Mouse (Mus musculus) hindbrain, postnatal 0 days (tissue): ENCODE results near the gene Insc. TPM values are rescaled to one million over a fixed set of nuclear protein-coding genes. Genes with fewer than 3 reads are reported as not detected.
A peak's percentile ranks its signal among the peaks of the same experiment; 100 is the strongest.

Experiments
- ATAC-seq: fragments of 200-750 bp; cut with Nextera tagmentation; 2 replicates; pipeline ENCODE4 v1.8.0; 2017; ENCODE audit warnings: mild to moderate bottlenecking, moderate TSS enrichment, moderate library complexity
- DNase-seq: peaks from one replicate; pipeline ENCODE4 v3.0.0-alpha.2; 2015; ENCODE audit warnings: low spot score
- H3K27ac ChIP-seq: fragments of 300-500 bp; sonication (generic); 2 replicates; pipeline ENCODE4 v1.5.1; 2014; ENCODE audit warnings: mild to moderate bottlenecking
- H3K27me3 ChIP-seq: fragments of 300-500 bp; sonication (generic); 2 replicates; pipeline ENCODE4 v1.6.1; 2014; ENCODE audit warnings: low read length, mixed read lengths; ENCODE audit not compliant: insufficient read depth
- H3K36me3 ChIP-seq: fragments of 300-500 bp; sonication (generic); 2 replicates; pipeline ENCODE4 v1.6.1; 2014; ENCODE audit warnings: low read length, mixed read lengths; ENCODE audit not compliant: insufficient read depth
- H3K4me1 ChIP-seq: fragments of 300-500 bp; sonication (generic); 2 replicates; pipeline ENCODE4 v1.6.1; 2014; ENCODE audit warnings: antibody characterized with exemption, low read length, mixed read lengths; ENCODE audit not compliant: insufficient read depth
- H3K4me2 ChIP-seq: fragments of 300-500 bp; sonication (generic); 2 replicates; pipeline ENCODE4 v1.6.1; 2014; ENCODE audit warnings: low read depth, mild to moderate bottlenecking, low read length, moderate library complexity, mixed read lengths
- H3K4me3 ChIP-seq: fragments of 300-500 bp; sonication (generic); 2 replicates; pipeline ENCODE4 v1.5.1; 2014; ENCODE audit warnings: low read length
- H3K9ac ChIP-seq: fragments of 300-500 bp; sonication (generic); replicated peaks from 2 replicates; pipeline ENCODE4 v1.6.1; 2014; ENCODE audit warnings: mild to moderate bottlenecking, low read length, moderate library complexity, mixed read lengths
- H3K9me3 ChIP-seq: fragments of 300-500 bp; sonication (generic); 2 replicates; pipeline ENCODE4 v1.6.1; 2016; ENCODE audit warnings: low read length, mixed read lengths
- CTCF ChIP-seq: IDR thresholded peaks from 2 replicates; pipeline ENCODE4 v1.5.1; 2016; ENCODE audit warnings: antibody characterized with exemption, control low read depth, low read depth
- WGBS: fragments of 180-500 bp; shearing (Covaris S2); extraction: QIAGEN DNeasy Blood & Tissue Kit; methylation state at CpG from one replicate; pipeline ENCODE4 v1.1.7; 2014; 5-methylcytosine and 5-hydroxymethylcytosine counted together
- polyA plus RNA-seq: library from polyadenylated mRNA; unstranded; fragments of >200 nt; fragmentation: Nextera tagmentation; extraction: Ambion mirVana; gene quantifications from 2 replicates; pipeline ENCODE4 v1.2.1, GENCODE M21; 2015
- total RNA-seq: library from RNA; depleted of rRNA; stranded (reverse); fragments of >200 nt; gene quantifications from 2 replicates; pipeline ENCODE4 v1.2.3, GENCODE M21; 2014

The Insc gene
- total and polyA plus RNA-seq, 2 experiments from 2014 or later = 5.2 to 9.7 TPM

DNA sequence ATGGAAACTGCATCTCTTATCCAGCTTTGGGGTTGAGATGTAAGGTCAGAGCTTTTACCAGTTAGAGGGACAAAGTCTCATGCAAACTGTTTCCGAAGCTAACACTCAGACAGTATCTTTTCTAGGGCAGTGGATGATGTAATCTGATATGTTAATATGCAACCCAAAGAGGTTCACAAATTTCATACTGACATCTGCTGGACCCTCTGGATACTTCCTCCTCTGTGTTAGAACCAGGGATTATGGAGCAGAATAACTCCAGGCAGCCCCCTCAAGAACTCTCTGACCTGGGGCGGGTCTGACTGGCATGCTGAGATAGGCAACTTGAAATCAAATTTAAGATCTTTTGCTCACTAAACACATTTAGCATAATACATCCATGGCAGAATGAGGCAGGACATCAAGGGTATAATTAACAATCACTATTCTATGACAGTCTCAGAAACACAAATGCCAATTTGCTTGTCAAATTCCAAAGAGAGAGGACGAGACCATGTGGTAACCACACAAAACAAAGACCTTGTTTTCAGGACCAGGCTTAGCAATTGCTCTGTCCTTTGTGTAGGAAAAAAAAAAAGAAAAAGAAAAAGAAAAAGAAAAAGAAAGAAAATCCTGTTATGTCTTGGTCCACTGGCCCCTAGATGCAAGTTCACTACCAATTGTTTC, 117.5 kb downstream of the Insc start:
- ATAC-seq = 0 out of 2 replicates have a peak, but pooled peaks have one; percentile 55

GRCm38 (mm10) chr7:114873315-114874012, 130.0 kb downstream of the Insc start:
- Histone ChIP-seq H3K27me3 (no peaks in the 10 kb centered on the region), H3K4me1 (no peaks in the 10 kb centered on the region; the same call in 1 of the 2 replicates), H3K9ac (no peak overlapping the region), H3K9me3 (no peaks in the 10 kb centered on the region), H3K4me2 (no peak overlapping the region), H3K36me3 (no peaks in the 10 kb centered on the region), H3K27ac (no peak overlapping the region), H3K4me3 (no peak overlapping the region)
- WGBS = 51% methylated on average over 3 of the region's 3 CpGs
- no peak for TF ChIP-seq CTCF
- DNase-seq = no peak
- ATAC-seq = peak; percentile 40

More for the DNA sequence above, 117.5 kb downstream of the Insc start:
- Histone ChIP-seq H3K9me3 (no peaks in the 10 kb centered on the region), H3K4me1 (no peaks in the 10 kb centered on the region), H3K4me2 (no peak overlapping the region), H3K27ac (no peak overlapping the region), H3K9ac (no peak overlapping the region), H3K27me3 (no peaks in the 10 kb centered on the region), H3K36me3 (no peaks in the 10 kb centered on the region), H3K4me3 (no peak overlapping the region)
- DNase-seq = peak; percentile 25
- TF ChIP-seq CTCF = peak; percentile 37; the same call in 1 of the 2 replicates
- WGBS = 64% methylated on average over 3 of the region's 3 CpGs

- Histone ChIP-seq H3K4me1 (no peaks in the 10 kb centered on the region; the same call in 1 of the 2 replicates), H3K9ac (no peak overlapping the region), H3K36me3 (no peaks in the 10 kb centered on the region), H3K4me2 (no peak overlapping the region), H3K4me3 (no peak overlapping the region), H3K27me3 (no peaks in the 10 kb centered on the region), H3K27ac (no peak overlapping the region), H3K9me3 (no peaks in the 10 kb centered on the region)
- TF ChIP-seq CTCF = peak; percentile 58
- DNase-seq = peak; percentile 93
- peak; percentile 63 for ATAC-seq
- WGBS = 16% methylated on average over 6 of the region's 6 CpGs
Measured at GRCm38 (mm10) chr7:114874032-114874441, 130.5 kb downstream of the Insc start.

DNA sequence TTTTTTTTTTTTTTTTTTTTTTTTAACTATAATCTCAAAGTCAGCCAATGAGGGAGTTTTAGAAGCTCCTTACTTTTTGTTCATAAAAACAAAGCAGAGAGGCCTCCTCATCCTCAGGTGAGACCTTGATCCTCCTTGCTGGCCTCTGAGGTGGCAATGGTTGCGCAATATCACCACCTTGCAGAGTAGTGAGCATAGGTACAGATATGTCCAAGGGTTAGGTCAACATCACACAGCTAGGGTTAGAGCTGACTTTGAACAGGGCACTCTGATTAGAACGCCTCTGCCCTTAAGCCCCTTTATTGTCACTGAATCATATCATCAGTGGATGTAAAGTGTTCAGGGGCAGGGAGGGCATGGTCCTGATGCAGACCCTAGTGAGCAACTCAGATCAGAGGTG, 131.1 kb downstream of the Insc start:
- H3K27ac ChIP-seq = no peak overlapping the region
- no peak for TF ChIP-seq CTCF
- 0 out of 2 replicates have a peak, but pooled peaks have one; percentile 51 for ATAC-seq
- no peaks in the 10 kb centered on the region for H3K36me3 ChIP-seq
- H3K27me3 ChIP-seq = no peaks in the 10 kb centered on the region
- no peak overlapping the region for H3K4me3 ChIP-seq
- no peak for DNase-seq
- WGBS = 85% methylated on average over 2 of the region's 2 CpGs
- H3K9me3 ChIP-seq = no peaks in the 10 kb centered on the region
- no peak overlapping the region for H3K9ac ChIP-seq
- no peak overlapping the region for H3K4me2 ChIP-seq
- no peaks in the 10 kb centered on the region; the same call in 1 of the 2 replicates for H3K4me1 ChIP-seq

DNA sequence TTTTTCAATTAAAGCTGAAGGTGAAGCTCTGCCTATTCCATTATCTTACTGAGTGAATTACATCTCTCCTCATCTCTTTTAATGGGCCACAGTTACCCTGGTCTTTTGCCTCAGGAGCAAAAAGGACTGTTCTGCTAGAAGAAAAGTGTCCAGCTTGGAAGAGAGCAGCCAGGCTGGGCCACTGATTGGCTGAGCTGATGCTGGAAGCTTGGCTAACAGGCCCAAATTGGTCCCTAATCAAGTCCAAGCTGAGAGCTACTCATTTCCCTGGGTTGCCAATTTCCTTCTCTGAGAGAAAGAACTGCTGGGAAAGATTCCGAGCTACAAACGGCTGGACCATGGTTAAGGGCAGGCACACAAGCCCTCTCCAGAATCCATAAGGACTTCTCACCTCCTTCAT, 140.1 kb downstream of the Insc start:
- WGBS = 67% methylated on average over 2 of the region's 2 CpGs
- DNase-seq = peak; percentile 34
- Histone ChIP-seq H3K4me2 (no peak overlapping the region), H3K4me3 (no peak overlapping the region), H3K4me1 (no peaks in the 10 kb centered on the region), H3K27me3 (no peaks in the 10 kb centered on the region), H3K36me3 (no peaks in the 10 kb centered on the region), H3K27ac (peak overlapping the region; percentile 5; the same call in 1 of the 2 replicates), H3K9ac (no peak overlapping the region), H3K9me3 (no peaks in the 10 kb centered on the region)
- no peak for ATAC-seq
- no peak for TF ChIP-seq CTCF

DNA sequence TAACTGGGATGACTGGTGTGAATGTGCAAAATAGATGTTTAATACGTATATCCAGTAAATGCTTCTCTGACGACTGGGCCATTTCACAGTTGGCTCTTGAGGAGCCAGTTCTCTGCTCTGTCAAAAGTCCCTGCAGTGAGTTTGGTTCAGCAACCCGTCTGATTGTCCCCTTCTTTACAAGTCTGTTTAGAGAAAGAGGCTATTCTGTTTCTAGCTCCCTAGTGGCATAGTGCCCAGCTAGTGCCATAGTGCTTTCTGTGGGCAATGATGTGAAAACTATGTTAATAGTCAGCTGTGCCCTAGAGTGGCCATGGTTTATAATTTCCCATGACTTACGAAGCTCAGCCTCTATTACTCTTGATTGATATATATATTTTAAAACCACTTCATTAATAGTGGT, 143.4 kb downstream of the Insc start:
- 27% methylated on average over 4 of the region's 4 CpGs for WGBS
- Histone ChIP-seq H3K9ac (no peak overlapping the region), H3K27me3 (no peaks in the 10 kb centered on the region), H3K4me3 (no peak overlapping the region), H3K36me3 (no peaks in the 10 kb centered on the region), H3K27ac (peak overlapping the region; percentile 51; the same call in 1 of the 2 replicates), H3K9me3 (no peaks in the 10 kb centered on the region), H3K4me1 (no peaks in the 10 kb centered on the region), H3K4me2 (no peak overlapping the region)
- no peak for TF ChIP-seq CTCF
- ATAC-seq (peak; percentile 83), DNase-seq (peak; percentile 79)
